Mouse (Mus musculus) kidney, postnatal 10 days (tissue): ENCODE data around the gene Fgg.
A peak's percentile ranks its signal among the peaks of the same experiment; 100 is the strongest.

Experiments
- DNase-seq: peaks from one replicate; pipeline ENCODE4 v3.0.0; 2021; ENCODE audit warnings: mixed read lengths

Gene Fgg

DNA sequence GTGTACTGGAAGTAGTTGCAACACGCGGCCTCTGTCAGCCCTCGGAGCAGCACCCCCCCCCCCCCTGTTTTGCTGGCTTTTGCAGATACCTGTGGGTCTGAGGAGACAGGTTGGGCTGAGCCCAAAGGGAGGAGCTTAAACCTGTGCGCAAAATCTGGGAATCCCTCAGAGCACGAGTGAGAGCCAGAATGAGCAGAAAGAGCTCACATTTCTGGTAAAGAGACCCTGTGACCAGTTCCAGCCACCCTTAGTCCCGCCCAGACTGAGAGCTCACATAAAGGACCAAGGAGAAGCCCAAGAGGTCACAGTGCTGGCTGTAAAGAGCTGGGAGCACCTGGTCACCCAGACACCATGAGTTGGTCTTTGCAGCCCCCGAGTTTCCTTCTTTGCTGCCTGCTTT is at the start of gene Fgg:
Fgg (plus strand) TSS at position 168 of the 400 bp plus-strand sequence.
- no peak for DNase-seq

DNA sequence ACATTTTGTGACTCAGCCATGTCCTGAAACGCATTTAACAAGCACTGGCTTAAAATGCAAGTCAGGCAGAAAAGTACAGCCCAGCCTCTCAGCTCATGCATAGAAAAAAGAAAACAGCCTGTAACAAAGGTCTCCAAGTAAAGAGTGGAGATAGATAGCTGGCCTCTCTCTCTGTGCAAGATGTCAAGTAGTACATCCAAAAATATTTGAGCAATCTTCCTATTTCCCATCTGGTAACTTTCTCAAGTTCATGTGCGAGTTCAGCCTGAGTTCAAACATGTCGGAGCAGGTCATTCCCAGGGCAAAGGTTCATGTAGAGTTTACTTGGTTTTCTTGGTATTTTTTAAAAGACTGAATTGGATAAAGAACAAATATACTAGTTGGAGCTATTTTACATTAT is 36.5 kb upstream of the Fgg start:
- peak; percentile 49 for DNase-seq

DNA sequence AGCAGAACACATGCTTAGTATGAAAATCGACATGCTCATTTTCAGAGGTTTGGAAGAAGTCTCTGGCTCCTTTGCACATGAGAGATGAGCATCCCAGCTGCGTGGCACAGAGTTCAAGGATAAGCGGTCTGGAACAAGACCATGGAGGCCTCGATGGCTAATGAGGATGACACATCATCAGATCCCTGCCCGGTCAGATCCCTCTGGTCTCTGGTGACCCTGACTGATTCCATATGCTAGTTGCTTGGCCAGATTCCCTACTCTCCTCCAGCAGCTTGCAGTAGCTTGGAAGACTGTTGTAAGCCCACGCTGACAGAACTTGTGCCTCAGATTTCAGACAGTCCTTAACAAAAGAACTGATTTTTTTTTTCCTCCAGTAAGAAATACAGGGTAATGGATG is 26.7 kb upstream of the Fgg start:
- DNase-seq = peak; percentile 66

DNA sequence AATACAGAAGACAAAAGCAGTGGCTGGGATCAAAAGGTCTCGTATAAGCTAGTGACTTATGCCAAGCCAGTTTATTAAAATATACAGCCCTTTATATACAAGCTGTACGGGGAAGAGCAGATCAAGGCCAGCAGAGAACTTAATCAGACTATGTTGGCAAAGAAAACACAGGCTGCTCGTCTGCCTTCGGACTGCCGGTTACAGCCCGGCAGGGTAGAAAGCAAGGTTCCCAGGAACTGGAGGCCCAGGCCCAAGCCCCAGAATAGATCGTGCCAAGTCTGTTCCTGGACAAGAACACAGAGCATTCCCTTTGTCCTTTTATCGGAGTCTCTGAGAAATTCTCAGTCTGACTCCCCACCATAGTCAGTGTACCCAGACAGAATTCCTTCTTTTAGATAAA is 25.7 kb upstream of the Fgg start:
- no peak for DNase-seq

DNA sequence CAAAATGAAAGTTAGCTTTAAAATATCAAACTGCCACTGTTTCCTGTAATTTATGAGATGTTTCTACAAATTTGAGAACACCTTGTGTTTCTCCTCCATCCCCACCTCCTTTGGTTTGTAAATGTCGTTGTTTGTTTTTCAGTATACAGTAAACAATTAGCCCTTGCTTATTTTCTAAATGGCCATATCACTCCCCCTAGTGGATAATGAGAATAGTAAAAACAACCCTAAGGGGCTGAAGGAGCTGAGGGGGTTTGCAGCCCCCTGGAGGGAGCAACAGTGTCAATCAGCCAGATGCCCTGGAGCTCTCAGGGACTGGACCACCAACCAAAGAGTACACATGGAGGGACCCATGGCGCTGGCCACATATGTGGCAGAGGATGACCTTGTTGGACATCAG is 22.7 kb upstream of the Fgg start:
- DNase-seq = no peak

DNA sequence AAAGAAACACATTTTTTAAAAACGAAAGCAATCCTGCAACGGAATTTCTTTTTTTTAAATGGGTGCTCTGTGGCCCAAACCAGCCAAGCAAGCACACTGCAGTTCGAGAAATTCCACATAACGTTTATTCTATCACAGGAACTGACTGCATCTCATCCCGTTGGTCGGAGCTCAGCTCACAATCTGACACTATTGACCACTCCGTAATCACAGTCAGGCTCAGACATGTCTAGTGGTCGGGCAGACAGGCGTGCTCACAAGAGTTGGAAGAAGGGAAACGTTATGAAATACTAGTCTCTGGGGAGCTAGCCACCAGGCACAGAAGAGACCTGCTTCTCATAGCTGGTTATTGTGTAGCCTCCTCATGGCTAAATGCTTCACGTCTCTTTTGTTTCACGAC is 15.6 kb upstream of the Fgg start:
- DNase-seq = no peak

DNA sequence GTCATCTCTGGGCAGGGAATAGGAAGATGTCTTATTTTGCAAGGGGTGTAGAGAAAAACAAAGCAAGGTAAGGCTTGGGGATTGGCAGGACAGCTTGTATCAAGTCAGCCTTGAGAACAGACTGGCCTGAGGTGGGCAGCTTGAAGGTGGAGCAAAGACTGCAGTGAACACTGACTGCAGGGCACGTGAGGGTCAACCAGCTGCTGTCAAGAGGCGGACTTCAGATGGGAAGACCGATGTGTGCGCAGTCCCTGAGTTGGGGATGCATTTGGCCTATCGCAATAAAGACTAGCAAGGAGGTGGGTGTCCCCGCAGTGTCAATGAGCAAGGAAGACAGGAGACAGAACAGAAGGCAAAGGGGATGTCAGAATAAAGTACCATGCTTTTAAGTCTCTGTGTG is 14.6 kb upstream of the Fgg start:
- no peak for DNase-seq

DNA sequence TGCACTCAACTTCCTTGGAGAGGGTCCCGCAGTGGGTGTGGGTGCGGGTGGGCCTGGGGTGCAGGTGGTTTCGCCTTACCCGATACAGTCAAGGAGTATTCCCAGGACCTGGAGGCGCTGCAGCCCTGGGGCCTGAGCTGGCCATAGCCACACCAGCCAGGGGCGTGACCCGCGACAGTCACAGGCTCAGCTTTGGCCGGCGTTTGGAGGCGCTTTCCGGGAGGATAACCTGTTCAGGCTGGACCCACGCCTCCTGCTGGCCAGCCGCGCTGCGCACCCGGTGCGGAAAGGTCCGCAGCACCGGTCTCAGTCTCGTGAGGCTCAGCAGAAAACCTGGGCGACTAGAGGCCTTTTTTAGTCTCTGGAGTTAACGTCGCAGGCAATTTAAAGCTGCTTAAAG is 12.2 kb upstream of the Fgg start:
- DNase-seq = peak; percentile 83

DNA sequence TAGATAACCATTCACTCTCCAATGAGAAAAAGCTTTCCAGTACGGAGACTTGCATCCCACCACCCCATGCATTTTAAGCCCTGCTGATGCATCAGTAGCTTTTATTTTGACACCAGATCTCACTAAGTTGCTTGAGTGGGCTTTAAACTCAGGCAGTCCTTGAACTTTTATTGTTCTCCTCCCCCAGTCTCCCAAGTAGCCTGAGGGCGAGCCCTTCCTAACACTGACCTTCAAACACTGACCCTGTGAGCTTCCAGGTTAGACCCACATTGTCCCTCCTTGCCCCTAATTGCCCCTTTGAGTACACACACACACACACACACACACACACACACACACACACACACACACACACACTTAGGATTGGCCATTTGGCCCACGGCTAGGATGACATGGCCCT is 10.9 kb upstream of the Fgg start:
- DNase-seq = no peak

DNA sequence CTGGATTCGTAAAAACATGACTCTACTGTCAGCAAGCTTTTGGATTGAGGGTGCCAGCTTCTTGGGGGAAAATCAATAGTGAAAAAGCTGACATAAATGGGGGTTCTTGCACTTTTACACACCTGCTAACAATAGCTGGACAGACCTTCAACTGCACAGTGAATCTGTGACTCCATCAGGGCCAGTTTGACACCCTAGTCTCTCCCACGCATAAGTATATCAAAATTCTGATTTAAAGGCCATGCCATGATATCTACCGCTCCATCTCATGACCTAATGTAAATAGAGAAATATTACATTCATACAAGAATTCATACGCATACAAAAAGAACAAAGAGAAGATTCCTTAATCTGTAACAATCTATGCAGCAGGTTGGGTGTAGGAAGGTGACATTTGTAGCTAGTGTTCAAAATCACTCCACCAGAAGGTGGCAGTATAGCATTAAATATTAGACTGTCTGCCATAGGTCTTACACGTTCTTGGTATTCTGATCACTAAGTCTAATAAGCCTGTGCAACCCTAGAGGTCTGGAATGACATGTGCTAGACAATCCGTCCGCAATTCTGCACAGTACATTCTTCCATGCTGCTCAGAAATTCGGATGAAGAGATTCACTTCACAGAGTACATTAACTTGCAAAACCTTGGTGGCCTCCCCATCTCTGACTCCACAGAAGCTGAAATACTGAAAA is 8.6 kb upstream of the Fgg start:
- peak; percentile 52 for DNase-seq

DNA sequence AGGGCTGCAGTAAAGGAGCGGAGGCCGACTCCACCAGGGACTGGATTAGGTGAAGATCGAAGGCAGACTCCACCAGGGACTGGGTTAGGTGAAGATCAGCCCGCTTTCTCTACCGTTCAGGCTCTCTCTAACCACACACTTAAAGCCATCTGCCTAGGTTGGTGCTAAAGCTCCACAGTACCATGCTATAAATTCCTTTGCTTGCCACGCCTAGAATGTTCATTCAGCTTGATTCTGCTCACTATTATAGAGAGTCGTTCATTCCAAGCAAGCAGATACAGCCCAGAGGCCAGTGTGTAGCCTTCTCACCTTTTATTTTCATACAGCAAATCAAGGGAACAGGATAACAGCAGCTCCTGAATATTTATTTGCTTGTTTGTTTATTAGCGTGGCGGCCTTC is 7.5 kb upstream of the Fgg start:
- no peak for DNase-seq

DNA sequence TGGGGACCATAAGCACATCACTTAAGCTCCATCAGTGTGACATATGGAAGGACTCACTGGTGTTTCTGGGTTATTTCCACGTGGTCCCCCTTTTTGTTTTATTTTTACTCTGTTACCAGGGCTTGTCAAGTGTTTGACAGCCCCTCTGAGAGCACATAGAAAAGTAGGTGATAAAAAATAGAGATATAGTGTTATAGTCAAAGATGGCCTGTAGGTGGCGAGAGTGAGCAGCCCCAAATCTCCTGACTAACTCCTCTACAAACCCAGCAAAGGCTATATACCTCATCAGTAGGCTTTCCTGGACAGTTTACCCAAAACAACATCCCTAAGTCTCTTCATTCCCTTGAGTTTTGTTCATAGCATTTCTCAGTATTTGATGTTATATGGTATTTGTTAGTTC is 5.3 kb upstream of the Fgg start:
- DNase-seq = peak; percentile 57

DNA sequence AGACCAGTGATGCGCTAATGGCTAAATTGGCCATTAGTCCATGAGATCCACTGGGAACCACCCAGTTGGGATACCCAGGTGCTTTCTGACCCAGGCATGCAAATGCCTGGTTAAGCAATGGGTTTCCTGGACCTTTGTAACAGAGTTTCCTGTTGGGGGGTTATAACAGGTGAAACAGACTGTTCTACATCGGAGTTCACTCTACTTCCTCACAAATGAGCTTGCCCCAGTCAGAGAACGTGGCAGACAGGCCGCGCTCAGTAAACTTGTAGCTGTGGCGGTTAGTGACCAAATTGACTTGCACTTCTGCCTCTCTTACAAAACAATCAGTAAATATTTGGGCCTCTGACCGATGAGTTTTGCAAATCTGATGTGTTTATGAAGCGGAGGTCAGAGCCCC is 4.5 kb upstream of the Fgg start:
- DNase-seq = no peak

DNA sequence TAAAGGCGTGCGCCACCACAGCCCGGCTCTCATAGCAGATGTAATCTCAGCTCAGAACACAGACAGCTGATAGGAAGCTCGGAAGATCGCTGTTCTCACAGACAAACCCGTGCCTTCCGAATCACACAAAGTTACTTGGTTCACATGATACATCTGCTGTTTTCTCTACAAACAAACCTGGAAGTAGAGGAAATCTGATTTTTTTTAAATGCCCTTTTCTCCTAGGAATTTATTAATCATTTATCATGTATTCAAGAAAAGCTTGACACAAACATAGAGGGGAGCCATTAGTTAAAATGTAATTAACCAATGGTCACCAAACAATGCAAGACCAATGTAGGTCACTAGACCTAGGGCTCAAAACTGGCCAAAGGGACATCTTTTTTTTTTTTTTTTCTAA is 2.7 kb upstream of the Fgg start:
- DNase-seq = no peak

DNA sequence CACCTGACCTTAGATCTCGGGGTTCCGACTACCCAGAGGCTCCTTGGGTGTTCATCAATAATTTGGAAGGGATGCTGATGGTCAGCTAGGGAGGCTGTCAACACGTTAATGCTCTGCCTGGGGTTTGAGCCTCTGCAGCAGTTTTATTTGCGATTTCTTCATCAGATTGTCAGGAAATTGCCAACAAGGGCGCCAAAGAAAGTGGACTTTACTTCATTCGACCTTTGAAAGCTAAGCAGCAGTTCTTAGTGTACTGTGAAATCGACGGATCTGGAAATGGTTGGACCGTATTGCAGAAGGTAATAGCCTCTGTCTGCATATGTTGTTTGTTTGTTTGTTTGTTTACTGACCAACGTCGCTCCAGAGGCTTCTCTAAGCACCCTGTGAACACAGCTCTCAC is 2.8 kb downstream of the Fgg start:
- no peak for DNase-seq

DNA sequence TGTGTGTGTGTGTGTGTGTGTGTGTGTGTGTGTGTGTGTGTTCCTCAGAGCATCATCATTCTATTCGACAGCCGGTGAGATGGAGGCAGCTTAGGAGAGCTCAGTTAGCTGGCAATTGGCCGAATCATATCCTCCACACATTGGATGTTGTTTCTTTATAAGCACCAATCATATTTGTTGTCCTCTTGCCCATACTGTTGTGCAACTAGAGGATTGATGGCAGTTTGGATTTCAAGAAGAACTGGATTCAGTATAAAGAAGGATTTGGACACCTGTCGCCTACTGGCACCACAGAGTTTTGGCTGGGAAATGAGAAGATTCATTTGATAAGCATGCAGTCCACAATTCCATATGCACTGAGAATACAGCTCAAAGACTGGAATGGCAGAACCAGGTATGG is 3.6 kb downstream of the Fgg start:
- DNase-seq = no peak

DNA sequence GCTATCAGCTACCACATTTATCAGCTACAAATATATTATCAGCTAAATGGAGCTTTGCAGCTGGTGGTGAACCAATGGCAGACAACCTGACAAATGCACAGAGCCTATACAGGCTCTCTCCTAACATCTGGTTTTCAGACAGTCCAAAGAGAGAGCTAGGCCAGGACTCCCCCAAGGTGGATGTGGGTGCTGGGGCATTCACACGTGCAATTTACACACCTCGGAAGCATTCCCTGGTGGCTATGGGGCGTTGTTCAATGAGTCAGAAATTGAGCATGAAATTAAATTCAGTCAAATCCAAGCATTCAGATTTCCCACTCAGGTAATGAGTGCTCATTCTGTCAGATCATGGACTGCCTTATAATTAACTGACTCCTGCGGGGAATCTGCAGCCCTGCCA is 4.0 kb downstream of the Fgg start:
- no peak for DNase-seq

DNA sequence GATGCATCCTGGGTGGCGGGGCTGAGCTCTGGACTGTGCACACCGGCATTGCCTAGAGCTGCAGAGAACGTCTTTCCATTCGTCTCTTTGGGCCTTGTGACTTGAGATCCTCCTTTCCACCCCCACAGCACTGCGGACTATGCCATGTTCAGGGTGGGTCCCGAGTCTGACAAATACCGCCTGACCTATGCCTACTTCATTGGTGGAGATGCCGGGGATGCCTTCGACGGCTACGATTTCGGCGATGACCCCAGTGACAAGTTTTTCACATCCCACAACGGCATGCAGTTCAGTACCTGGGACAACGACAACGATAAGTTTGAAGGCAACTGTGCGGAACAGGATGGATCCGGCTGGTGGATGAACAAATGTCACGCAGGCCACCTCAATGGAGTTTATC is 5.1 kb downstream of the Fgg start:
- no peak for DNase-seq

DNA sequence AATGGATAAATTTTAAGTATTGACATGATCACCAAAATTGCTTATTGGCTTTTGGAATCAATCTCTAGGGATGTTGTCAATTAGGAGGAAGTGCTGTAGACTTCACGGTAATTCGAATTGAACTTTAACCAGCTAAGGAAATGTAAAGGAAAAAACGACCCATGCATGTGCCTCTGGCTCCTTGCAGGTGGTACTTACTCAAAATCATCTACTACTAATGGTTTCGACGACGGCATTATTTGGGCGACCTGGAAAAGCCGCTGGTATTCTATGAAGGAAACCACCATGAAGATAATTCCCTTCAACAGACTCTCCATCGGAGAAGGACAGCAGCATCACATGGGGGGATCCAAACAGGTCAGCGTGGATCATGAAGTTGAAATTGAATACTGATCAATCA is 6.4 kb downstream of the Fgg start:
- DNase-seq = no peak

DNA sequence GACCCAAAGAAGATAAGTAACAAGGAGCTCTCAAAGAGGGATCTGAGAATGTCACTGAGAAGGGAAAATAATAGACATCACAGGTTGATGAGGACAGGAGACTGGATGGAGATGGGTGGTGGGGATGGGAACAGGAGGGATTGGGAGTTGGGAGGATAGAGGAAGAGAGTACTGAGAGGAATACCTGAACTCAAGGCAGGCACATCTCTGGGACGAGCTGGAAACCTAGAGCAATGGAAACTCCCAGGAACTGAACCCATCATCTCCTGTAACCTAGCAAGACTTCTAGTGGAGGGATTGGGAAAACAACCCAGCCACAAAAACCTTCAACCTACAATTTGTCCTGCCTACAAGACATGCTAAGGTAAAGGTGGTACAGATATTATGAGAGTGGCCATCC is 8.7 kb downstream of the Fgg start:
- no peak for DNase-seq

DNA sequence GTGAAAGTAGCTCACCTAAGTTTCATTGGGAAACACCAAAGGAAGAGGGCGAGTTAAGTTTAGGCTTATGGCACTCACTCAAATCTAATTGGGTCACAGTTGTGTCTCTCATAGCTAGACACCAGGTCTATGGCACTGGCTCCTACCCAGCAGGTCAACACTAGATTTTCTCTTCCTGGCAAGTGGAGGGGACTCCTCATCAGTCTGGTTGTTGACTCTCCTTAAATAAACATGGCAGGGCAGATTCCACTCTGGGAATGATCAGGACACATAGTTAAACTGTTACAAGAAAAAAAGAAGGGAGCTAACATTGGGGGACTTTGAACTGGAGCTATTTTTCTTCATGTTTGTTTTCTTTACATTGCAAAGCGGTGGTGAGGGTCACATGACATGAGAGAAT is 12.9 kb downstream of the Fgg start:
- DNase-seq = no peak

DNA sequence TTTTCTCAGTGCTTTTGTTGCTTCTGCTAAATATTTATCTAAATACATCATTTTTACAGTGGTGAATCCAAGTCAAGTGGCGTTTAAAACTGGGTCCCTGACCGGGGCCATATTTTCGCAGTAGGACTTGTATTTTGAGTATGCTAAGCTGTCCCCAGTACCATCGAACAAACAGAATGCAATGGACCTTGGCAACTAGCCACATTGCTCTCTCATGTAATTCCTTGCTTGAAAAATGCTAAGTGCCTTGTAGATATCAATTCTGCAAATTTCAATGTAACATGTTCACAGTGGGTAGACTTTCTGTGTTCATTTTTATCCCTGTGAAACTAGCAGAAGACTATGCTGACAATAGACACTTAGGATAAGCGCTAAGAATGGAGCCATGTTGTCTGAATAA is 13.7 kb downstream of the Fgg start:
- no peak for DNase-seq

DNA sequence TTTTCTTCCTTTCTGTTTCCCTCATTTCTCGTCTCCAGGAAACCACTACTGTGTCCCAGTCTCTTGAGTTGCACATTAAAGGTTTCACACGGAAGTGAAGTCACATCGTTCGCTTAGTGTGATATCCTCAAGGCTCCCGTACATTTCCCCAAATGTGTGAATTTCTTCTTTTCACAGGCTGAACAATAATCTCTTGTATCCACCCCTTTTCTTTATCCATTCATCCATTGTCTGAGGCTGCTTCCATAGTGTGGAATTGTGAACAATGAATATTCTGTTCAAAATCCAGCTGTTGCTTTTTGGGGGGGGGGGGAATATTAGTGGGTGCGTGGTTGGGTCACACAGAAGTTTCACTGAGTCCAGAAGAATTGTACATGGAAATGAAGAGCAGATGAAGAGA is 17.5 kb downstream of the Fgg start:
- DNase-seq = no peak

DNA sequence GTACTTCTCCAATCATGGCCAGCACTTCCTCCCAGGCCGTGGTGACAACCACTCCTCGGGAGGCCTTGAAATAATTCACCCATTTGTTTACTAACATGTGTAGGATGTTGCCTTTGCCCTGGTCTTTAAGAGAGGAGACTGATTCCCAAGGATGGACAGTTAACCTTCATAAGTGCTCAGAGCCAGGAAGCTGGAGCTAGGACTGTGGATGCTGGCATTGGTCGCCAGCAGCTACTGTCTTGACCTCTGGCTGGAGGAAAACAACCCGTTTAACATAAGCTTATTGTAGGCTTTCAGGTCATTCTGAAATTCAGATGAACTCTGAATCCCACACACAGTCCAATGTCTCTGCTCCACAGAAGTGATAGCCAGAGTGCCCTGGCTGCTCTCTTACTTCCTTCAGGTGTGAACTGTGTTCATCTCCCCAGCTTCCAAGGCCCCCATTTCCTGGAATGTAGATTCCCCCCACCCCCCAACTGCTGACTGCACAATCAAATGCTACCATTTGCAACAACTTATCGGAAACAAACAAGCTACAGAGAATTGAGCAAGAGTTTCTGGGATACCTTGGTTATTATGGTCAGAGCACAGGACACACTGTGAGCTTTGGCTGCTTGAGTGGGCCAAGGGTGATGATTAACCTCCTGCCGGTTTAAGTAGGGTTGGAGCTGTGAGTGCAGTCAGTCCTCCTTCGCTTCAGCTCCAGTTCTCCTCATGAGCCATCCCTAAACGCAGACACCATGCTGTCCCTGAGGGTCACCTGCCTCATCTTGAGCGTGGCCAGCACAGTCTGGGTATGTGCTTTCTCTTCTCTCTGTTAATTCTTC is 18.2 kb downstream of the Fgg start, which contains the start of gene Fga:
Fga (plus strand) TSS at position 602 of the 827 bp plus-strand sequence.
- peak; percentile 50 for DNase-seq
